Mouse (Mus musculus): ENCODE measurements around the gene Olfr1152. TPM values are rescaled to one million over a fixed set of nuclear protein-coding genes. Genes with fewer than 3 reads are reported as not detected.

Gene Olfr1152
- polyA plus RNA-seq (2015; fragmentation: Nextera tagmentation; extraction: Ambion mirVana) = not detected in 2 replicates

DNA sequence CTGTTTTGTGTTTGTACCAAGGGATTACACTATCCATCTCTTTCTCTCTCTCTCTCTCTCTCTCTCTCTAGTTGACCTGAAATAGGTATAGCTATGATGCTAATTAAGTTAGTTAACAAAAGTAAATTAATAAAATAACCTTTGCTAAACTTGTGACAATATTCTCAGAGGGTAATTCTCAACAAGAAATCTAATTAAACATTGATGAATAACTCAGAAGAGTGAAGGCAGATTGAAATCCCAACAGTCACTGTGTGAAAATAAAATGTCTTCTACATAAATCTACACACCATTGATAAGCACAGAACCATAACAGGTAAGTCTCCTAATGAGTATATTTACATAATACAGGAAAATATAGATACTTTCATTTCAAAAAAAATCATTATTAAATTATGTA, at the start of gene Olfr1152:
TSS of gene Olfr1152 (plus strand) at position 301 of the 400 bp plus-strand sequence.
- no peak for ATAC-seq (replicated peaks)
- H3K27me3 ChIP-seq (replicated peaks) = no peaks in the 10 kb centered on the region

DNA sequence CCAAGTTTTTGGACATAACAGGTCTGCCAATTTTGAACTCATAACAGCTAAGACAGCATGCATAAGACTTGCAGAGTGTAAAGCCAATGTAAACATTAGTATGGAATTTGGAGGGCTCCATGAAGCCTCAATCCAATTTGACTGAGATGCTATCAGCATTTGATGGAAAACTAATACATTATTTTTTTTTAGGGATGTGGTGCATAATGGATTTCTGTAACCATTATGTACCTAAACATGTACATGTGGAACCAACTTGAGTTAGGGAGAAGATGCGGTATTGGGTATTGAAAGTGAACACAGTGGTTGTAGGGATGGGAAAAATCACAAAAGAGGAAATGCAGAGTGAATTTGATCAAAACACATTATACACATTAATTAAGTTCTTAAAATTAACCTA, 36.1 kb upstream of the Olfr1152 start, which contains the start of gene Olfr1148:
TSS of gene Olfr1148 (plus strand) at position 301 of the 400 bp plus-strand sequence.
- no peaks in the 10 kb centered on the region for H3K4me1 ChIP-seq
- H3K27ac ChIP-seq = no peak within 1 kb of the TSS
- no peak within 1 kb of the TSS for H3K4me2 ChIP-seq
- no peaks in the 10 kb centered on the region for H3K36me3 ChIP-seq (replicated peaks)
- no peak for ATAC-seq (replicated peaks)
- H3K9me3 ChIP-seq = no peaks in the 10 kb centered on the region
- H3K27me3 ChIP-seq (replicated peaks) = no peaks in the 10 kb centered on the region
- H3K9ac ChIP-seq = no peak within 1 kb of the TSS
- 94% methylated on average over 1 of the region's 1 CpGs for WGBS
- H3K4me3 ChIP-seq = no peak within 1 kb of the TSS

More for the DNA sequence above, at the start of gene Olfr1152:
- no peak within 1 kb of the TSS for H3K9ac ChIP-seq
- no peaks in the 10 kb centered on the region for H3K4me1 ChIP-seq
- no peak within 1 kb of the TSS for H3K4me3 ChIP-seq
- no peaks in the 10 kb centered on the region for H3K9me3 ChIP-seq
- no peaks in the 10 kb centered on the region for H3K36me3 ChIP-seq (replicated peaks)
- no peak within 1 kb of the TSS for H3K4me2 ChIP-seq
- H3K27ac ChIP-seq = no peak within 1 kb of the TSS

DNA sequence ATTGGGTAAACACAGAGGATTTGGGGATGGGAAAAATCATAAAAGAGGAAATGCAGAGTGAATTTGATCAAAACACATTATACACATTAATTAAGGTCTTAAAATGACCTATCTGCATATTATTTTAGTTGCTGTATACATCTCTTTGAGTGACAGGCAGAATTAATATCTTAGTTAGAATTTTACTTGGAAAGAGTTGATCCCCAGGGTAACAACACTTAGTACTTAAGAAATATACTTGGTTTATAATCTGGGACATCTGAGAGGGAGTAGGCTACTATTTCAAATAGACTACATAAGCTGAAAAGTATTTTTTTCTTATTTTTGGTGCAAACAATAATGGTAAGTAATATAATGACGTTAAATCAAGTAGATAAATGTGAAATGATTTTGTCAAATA, 22.6 kb upstream of the Olfr1152 start, which contains the start of gene Olfr1150-ps1:
TSS of gene Olfr1150-ps1 (plus strand) at position 301 of the 400 bp plus-strand sequence.
- H3K27ac ChIP-seq = no peak within 1 kb of the TSS
- H3K9ac ChIP-seq = no peak within 1 kb of the TSS
- WGBS = 85% methylated on average over 1 of the region's 1 CpGs
- H3K9me3 ChIP-seq = no peaks in the 10 kb centered on the region
- H3K4me1 ChIP-seq = no peaks in the 10 kb centered on the region
- ATAC-seq (replicated peaks) = no peak
- H3K27me3 ChIP-seq (replicated peaks) = no peaks in the 10 kb centered on the region
- no peaks in the 10 kb centered on the region for H3K36me3 ChIP-seq (replicated peaks)
- no peak within 1 kb of the TSS for H3K4me3 ChIP-seq
- no peak within 1 kb of the TSS for H3K4me2 ChIP-seq

GRCm38 (mm10) chr2:87855562-87855961, 10.7 kb upstream of the Olfr1152 start, which contains the start of gene Olfr1151:
Gene Olfr1151, plus strand, starts transcription at chr2:87855862.
- Histone ChIP-seq H3K4me1 (no peaks in the 10 kb centered on the region), H3K4me2 (no peak within 1 kb of the TSS), H3K9me3 (no peaks in the 10 kb centered on the region), H3K27ac (no peak within 1 kb of the TSS), H3K36me3 (replicated peaks) (no peaks in the 10 kb centered on the region), H3K4me3 (no peak within 1 kb of the TSS), H3K9ac (no peak within 1 kb of the TSS), H3K27me3 (replicated peaks) (no peaks in the 10 kb centered on the region)
- 87% methylated on average over 1 of the region's 1 CpGs for WGBS
- ATAC-seq (replicated peaks) = no peak

- 70% methylated on average over 1 of the region's 1 CpGs for WGBS
- ATAC-seq (replicated peaks) = no peak
- Histone ChIP-seq H3K4me2 (no peak within 1 kb of the TSS), H3K9ac (no peak within 1 kb of the TSS), H3K4me1 (no peaks in the 10 kb centered on the region), H3K27me3 (replicated peaks) (no peaks in the 10 kb centered on the region), H3K4me3 (no peak within 1 kb of the TSS), H3K9me3 (no peaks in the 10 kb centered on the region), H3K36me3 (replicated peaks) (no peaks in the 10 kb centered on the region), H3K27ac (no peak within 1 kb of the TSS)
Measured at GRCm38 (mm10) chr2:87894662-87895061, 28.4 kb downstream of the Olfr1152 start, which contains the start of gene Olfr1153. Gene Olfr1153, plus strand, starts transcription at chr2:87894962.

GRCm38 (mm10) chr2:87905066-87905465, 38.8 kb downstream of the Olfr1152 start, which contains the start of gene Olfr1154:
Gene Olfr1154, minus strand, starts transcription at chr2:87905166.
- Histone ChIP-seq H3K36me3 (replicated peaks) (no peaks in the 10 kb centered on the region), H3K4me3 (no peak within 1 kb of the TSS), H3K4me1 (no peaks in the 10 kb centered on the region), H3K9ac (no peak within 1 kb of the TSS), H3K27ac (no peak within 1 kb of the TSS), H3K9me3 (no peaks in the 10 kb centered on the region), H3K27me3 (replicated peaks) (no peaks in the 10 kb centered on the region), H3K4me2 (no peak within 1 kb of the TSS)
- WGBS = 87% methylated on average over 1 of the region's 1 CpGs
- no peak for ATAC-seq (replicated peaks)

Other genes starting within 250 kb of the Olfr1152 start
- not detected in 2 replicates for gene Olfr1131, start 239.4 kb upstream of the Olfr1152 start, polyA plus RNA-seq (2015; fragmentation: Nextera tagmentation; extraction: Ambion mirVana)
- gene Olfr1132, start 229.0 kb upstream of the Olfr1152 start, polyA plus RNA-seq (2015; fragmentation: Nextera tagmentation; extraction: Ambion mirVana) = not detected in 2 replicates
- gene Olfr1133, start 219.1 kb upstream of the Olfr1152 start, polyA plus RNA-seq (2015; fragmentation: Nextera tagmentation; extraction: Ambion mirVana) = not detected in 2 replicates
- gene Olfr1134, start 208.0 kb upstream of the Olfr1152 start, polyA plus RNA-seq (2015; fragmentation: Nextera tagmentation; extraction: Ambion mirVana) = not detected in 2 replicates
- not detected in 2 replicates for gene Olfr1135, start 192.8 kb upstream of the Olfr1152 start, polyA plus RNA-seq (2015; fragmentation: Nextera tagmentation; extraction: Ambion mirVana)
- not detected in 2 replicates for gene Olfr1136, start 172.5 kb upstream of the Olfr1152 start, polyA plus RNA-seq (2015; fragmentation: Nextera tagmentation; extraction: Ambion mirVana)
- gene Olfr1137, start 153.3 kb upstream of the Olfr1152 start, polyA plus RNA-seq (2015; fragmentation: Nextera tagmentation; extraction: Ambion mirVana) = not detected in 2 replicates
- not detected in 2 replicates for gene Olfr1138, start 126.5 kb upstream of the Olfr1152 start, polyA plus RNA-seq (2015; fragmentation: Nextera tagmentation; extraction: Ambion mirVana)
- not detected in 2 replicates for gene Olfr1140, start 122.7 kb upstream of the Olfr1152 start, polyA plus RNA-seq (2015; fragmentation: Nextera tagmentation; extraction: Ambion mirVana)
- gene Olfr1141, start 112.5 kb upstream of the Olfr1152 start, polyA plus RNA-seq (2015; fragmentation: Nextera tagmentation; extraction: Ambion mirVana) = not detected in 2 replicates
- gene Olfr152, start 87.0 kb upstream of the Olfr1152 start, polyA plus RNA-seq (2015; fragmentation: Nextera tagmentation; extraction: Ambion mirVana) = not detected in 2 replicates
- gene Olfr1143, start 65.9 kb upstream of the Olfr1152 start, polyA plus RNA-seq (2015; fragmentation: Nextera tagmentation; extraction: Ambion mirVana) = not detected in 2 replicates
- not detected in 2 replicates for gene Olfr1145, start 56.7 kb upstream of the Olfr1152 start, polyA plus RNA-seq (2015; fragmentation: Nextera tagmentation; extraction: Ambion mirVana)
- gene Olfr1148, start 36.0 kb upstream of the Olfr1152 start, polyA plus RNA-seq (2015; fragmentation: Nextera tagmentation; extraction: Ambion mirVana) = not detected in 2 replicates
- not detected in 2 replicates for gene Olfr1150-ps1, start 22.5 kb upstream of the Olfr1152 start, polyA plus RNA-seq (2015; fragmentation: Nextera tagmentation; extraction: Ambion mirVana)
- gene Olfr1151, start 10.6 kb upstream of the Olfr1152 start, polyA plus RNA-seq (2015; fragmentation: Nextera tagmentation; extraction: Ambion mirVana) = not detected in 2 replicates
- gene Olfr1153, start 28.5 kb downstream of the Olfr1152 start, polyA plus RNA-seq (2015; fragmentation: Nextera tagmentation; extraction: Ambion mirVana) = not detected in 2 replicates
- not detected in 2 replicates for gene Olfr1154, start 38.7 kb downstream of the Olfr1152 start, polyA plus RNA-seq (2015; fragmentation: Nextera tagmentation; extraction: Ambion mirVana)
- not detected in 2 replicates for gene Olfr1155, start 78.6 kb downstream of the Olfr1152 start, polyA plus RNA-seq (2015; fragmentation: Nextera tagmentation; extraction: Ambion mirVana)
- not detected in 2 replicates for gene Olfr1156, start 86.6 kb downstream of the Olfr1152 start, polyA plus RNA-seq (2015; fragmentation: Nextera tagmentation; extraction: Ambion mirVana)
- not detected in 2 replicates for gene Olfr1157, start 101.8 kb downstream of the Olfr1152 start, polyA plus RNA-seq (2015; fragmentation: Nextera tagmentation; extraction: Ambion mirVana)
- gene Olfr74, start 108.2 kb downstream of the Olfr1152 start, polyA plus RNA-seq (2015; fragmentation: Nextera tagmentation; extraction: Ambion mirVana) = not detected in 2 replicates
- not detected in 2 replicates for gene Olfr1158, start 123.6 kb downstream of the Olfr1152 start, polyA plus RNA-seq (2015; fragmentation: Nextera tagmentation; extraction: Ambion mirVana)
- gene Olfr1160, start 141.8 kb downstream of the Olfr1152 start, polyA plus RNA-seq (2015; fragmentation: Nextera tagmentation; extraction: Ambion mirVana) = not detected in 2 replicates
- gene Olfr1161, start 156.3 kb downstream of the Olfr1152 start, polyA plus RNA-seq (2015; fragmentation: Nextera tagmentation; extraction: Ambion mirVana) = not detected in 2 replicates
- gene Olfr73, start 171.2 kb downstream of the Olfr1152 start, polyA plus RNA-seq (2015; fragmentation: Nextera tagmentation; extraction: Ambion mirVana) = not detected in 2 replicates
- gene Olfr1162, start 184.6 kb downstream of the Olfr1152 start, polyA plus RNA-seq (2015; fragmentation: Nextera tagmentation; extraction: Ambion mirVana) = not detected in 2 replicates
- gene Olfr1163, start 205.3 kb downstream of the Olfr1152 start, polyA plus RNA-seq (2015; fragmentation: Nextera tagmentation; extraction: Ambion mirVana) = not detected in 2 replicates
- gene Olfr1164, start 227.5 kb downstream of the Olfr1152 start, polyA plus RNA-seq (2015; fragmentation: Nextera tagmentation; extraction: Ambion mirVana) = not detected in 2 replicates

All from midbrain, embryonic 15.5 days (tissue).